Mouse (Mus musculus): Measurements from ENCODE around the gene Tpcn1. TPM values are rescaled to one million over a fixed set of nuclear protein-coding genes. Genes with fewer than 3 reads are reported as not detected.
A peak's percentile ranks its signal among the peaks of the same experiment; 100 is the strongest.

Gene Tpcn1
- total RNA-seq, 2 experiments from 2014 or later, result 31.6 to 34.2 TPM

GRCm38 (mm10) chr5:120578504-120579081 lies 9.9 kb downstream of the Tpcn1 start:
- DNase-seq, result peak; percentile 76

DNA sequence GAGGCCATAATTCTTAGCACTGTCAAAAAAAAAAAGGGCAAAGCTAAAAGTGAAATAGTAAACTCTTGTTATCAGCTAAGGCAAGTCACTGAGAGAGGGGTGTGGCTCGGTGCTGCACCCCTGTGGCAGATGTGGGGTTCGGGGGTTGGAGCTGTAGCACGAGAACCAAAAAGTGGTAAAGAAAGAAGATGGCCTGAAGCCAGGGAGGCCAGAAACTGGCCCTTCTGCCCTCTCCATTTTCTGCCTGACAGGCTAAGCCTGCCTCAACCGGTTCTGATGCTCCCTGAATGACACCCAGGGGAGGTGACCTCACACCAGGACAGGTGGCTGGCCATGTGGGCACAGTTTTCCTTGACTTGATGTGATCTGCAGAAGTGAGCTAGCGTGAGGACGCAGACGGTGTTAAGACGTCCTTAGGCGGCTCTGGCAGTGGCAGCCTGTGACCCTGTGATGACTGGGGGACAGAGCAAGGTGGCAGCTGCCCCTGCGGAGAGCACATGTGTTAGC lies 10.5 kb downstream of the Tpcn1 start:
- DNase-seq, result no peak

- DNase-seq, result no peak
These were observed 11.6 kb downstream of the Tpcn1 start for GRCm38 (mm10) chr5:120576781-120577301.

DNA sequence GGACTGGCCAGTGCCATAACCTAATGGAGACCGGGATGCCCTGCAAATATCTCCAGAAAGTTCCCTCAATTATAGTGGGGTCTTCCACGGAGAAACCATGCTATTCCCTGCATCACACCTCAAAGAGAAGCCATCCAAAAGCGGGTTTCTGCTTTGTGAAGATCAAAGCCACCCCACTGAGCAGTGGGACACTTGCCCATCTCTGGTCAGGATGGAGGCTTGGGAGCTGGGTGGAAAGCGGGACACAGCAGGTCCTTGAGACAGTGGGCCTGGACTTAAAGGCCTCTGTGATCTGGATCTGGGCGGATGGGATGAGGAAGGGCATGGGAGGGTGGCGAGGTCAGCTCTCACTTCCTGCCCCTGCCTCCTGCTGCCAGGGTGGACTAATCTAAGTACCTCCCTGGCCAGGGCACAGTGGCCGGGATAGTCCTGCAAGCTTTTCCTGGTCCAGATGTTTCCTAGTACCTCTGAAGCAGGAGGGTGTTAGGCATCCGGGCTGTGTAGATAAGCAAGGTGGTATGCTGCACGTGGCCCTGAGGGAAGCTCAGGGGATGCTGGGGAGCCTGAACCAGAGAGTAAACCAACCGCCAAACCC lies 13.9 kb downstream of the Tpcn1 start:
- DNase-seq, result no peak

- peak; percentile 44 for DNase-seq
These were observed 17.3 kb downstream of the Tpcn1 start for GRCm38 (mm10) chr5:120571056-120571740.

DNA sequence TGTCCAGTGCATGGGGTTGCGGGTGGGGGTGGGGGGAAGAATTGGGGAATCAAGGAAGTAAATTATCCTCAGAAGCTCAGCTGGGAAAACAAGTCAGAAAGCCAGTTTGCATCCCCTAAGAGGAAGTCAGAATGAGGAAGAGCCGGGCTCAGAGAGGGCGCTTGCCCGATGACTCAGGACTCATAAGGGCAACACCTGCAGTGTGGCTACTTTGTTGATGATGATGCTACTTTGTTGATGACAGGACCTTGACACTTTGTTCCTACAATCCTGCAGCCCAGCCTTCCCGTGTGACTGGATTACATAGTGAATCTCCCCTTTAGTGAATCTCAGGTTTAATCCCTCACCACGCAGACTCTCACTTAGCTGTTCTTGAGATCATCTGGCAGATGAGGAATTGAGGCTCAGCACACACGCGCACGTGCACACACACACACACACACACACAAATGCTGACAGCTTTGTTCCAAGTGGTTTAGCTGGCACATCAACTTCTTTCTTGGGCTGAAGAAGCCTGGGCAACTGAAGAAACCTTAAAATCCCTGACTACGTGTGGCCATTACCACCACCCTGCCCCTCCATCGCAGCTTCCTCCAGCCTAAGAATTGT lies 18.1 kb downstream of the Tpcn1 start:
- DNase-seq, result no peak

- DNase-seq, result no peak
These were observed 18.7 kb downstream of the Tpcn1 start for GRCm38 (mm10) chr5:120569791-120570190.

- no peak for DNase-seq
These were observed 19.5 kb downstream of the Tpcn1 start for GRCm38 (mm10) chr5:120568964-120569363.

GRCm38 (mm10) chr5:120568336-120568768 lies 20.1 kb downstream of the Tpcn1 start:
- DNase-seq, result no peak

GRCm38 (mm10) chr5:120567761-120568211 lies 20.7 kb downstream of the Tpcn1 start:
- no peak for DNase-seq

- peak; percentile 74 for DNase-seq
These were observed 21.2 kb downstream of the Tpcn1 start for GRCm38 (mm10) chr5:120567253-120567701.

- DNase-seq, result peak; percentile 43
These were observed 21.7 kb downstream of the Tpcn1 start for GRCm38 (mm10) chr5:120566681-120567252.

- DNase-seq, result peak; percentile 64
These were observed 22.4 kb downstream of the Tpcn1 start for GRCm38 (mm10) chr5:120566101-120566500.

GRCm38 (mm10) chr5:120565171-120565905 lies 23.1 kb downstream of the Tpcn1 start:
- DNase-seq, result no peak

DNA sequence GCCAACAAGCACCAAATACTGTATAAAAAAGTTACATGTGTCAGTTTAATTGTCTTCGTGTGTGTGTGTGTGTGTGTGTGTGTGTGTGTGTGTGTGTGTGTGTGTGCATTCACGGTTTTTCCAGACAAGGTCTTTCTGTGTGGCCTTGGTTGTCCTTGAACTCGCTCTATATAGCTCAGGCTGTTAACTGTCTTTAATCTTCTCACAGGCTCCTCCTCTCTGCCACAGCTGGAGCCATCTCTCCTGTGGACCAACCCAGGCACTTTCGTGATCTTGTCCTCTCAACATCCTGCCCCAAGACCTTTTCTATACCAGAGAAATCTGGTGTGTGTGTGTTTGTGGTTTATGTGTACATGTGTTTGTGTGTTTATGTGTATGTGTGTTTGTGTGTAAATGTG lies 24.6 kb downstream of the Tpcn1 start:
- no peak for DNase-seq

- peak; percentile 69 for DNase-seq
These were observed 25.2 kb downstream of the Tpcn1 start for GRCm38 (mm10) chr5:120562956-120563913.

DNA sequence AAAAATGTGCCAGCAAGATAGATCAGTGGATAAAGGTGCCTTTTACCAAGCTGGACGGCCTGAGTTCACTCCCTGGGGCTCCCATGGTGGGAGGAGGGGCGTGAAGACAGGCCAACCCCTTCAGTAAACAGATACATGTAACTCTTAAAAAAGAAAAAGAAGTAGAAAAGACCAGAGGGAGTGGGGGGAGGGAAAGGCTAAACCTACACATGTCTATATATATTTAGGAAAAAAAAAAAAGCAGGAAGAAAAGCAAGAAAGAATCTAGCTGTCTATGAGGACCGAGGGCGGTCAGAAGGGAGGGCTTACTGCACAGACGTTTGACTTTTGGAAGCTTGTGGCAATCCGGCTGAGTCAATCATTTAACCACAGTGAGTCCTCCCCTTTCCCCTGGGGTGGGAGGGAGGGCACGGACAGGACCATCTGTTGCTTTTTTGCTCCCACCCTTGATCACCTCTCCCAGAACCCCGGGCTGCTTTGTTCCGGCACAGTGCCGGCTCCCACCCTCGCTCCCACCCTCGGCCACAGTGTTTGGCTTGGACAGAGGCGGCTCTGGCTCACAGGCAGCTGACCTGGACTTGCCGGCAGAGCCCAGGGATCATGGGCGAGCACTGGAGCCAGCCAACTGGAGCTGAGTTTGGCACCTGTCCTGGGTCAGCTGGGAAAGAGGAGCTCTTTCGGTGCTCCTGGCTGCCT lies 27.7 kb downstream of the Tpcn1 start:
- peak; percentile 68 for DNase-seq

- no peak for DNase-seq
These were observed 28.3 kb downstream of the Tpcn1 start for GRCm38 (mm10) chr5:120560129-120560615.

DNA sequence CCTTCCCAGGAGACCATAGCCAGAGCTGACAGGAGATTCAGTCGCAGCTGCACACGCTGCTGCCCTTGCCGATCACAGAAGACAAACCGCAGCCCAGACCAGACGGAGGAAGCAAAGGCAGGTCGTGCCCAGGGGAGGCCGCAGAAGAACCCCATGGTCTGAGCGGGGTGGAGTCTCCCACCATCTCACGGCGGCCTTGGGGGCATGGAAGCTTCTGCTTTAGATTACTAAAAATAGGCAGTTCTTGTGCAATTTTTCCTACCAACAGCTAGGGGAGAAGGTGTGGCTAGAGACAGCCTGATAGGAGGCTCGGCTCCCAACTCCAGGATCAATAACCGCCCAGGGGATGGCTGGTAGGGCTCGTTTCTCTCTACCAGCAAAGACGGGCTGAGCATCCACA lies 29.7 kb downstream of the Tpcn1 start:
- DNase-seq, result no peak

DNA sequence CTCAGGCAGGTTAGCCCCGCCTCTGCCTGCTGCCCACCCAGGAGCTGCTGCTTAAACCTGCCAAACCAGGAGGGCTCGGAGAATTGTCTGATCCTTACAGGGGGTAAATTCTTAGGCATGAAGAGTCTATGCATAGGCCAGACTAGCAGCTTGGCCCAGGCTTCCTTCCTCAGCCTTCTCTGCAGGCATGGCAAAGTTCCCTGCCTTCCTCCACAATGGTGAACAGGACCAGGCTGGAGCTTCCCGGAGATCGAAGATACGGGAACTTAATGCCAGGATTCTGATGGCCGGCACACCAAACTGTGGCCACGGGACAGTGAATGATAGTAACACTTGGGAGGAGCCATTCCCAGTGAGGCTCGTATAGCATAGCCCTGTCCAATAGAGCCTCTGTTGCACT lies 30.4 kb downstream of the Tpcn1 start:
- no peak for DNase-seq

Data from heart, postnatal 4 days (tissue).